Mouse (Mus musculus): ENCODE results near the gene Miox. TPM values are rescaled to one million over a fixed set of nuclear protein-coding genes. Genes with fewer than 3 reads are reported as not detected.

Gene Miox
- polyA plus RNA-seq, 1 experiment: 0.24 TPM

- no peak for DNase-seq
- no peak for TF ChIP-seq CTCF (IDR thresholded peaks at IDR 0.05; ENCODE audit: insufficient read depth, low read length)
- no peak for TF ChIP-seq POLR2A (IDR thresholded peaks at IDR 0.05; ENCODE audit: borderline replicate concordance, extremely low read depth, low read depth, low read length)
- Histone ChIP-seq H3K4me3 (replicated peaks; ENCODE audit: extremely low read depth, low read depth, low read length) (no peak overlapping the region), H3K4me1 (ENCODE audit: control insufficient read depth, insufficient read depth, low read length) (no peaks in the 10 kb centered on the region)
- WGBS: 75% methylated on average over 8 of the region's 8 CpGs
Measured at GRCm38 (mm10) chr15:89295580-89296165, 38.5 kb upstream of the Miox start.

- H3K4me1 ChIP-seq (ENCODE audit: control insufficient read depth, insufficient read depth, low read length): no peaks in the 10 kb centered on the region
- 23% methylated on average over 1 of the region's 1 CpGs for WGBS
- TF ChIP-seq POLR2A (IDR thresholded peaks at IDR 0.05; ENCODE audit: borderline replicate concordance, extremely low read depth, low read depth, low read length): no peak
- TF ChIP-seq CTCF (IDR thresholded peaks at IDR 0.05; ENCODE audit: insufficient read depth, low read length): no peak
- H3K4me3 ChIP-seq (replicated peaks; ENCODE audit: extremely low read depth, low read depth, low read length): no peak overlapping the region
- DNase-seq: no peak
Measured at GRCm38 (mm10) chr15:89296465-89296864, 37.7 kb upstream of the Miox start.

GRCm38 (mm10) chr15:89297695-89298094 lies 36.5 kb upstream of the Miox start:
- TF ChIP-seq CTCF (IDR thresholded peaks at IDR 0.05; ENCODE audit: insufficient read depth, low read length) (no peak), POLR2A (IDR thresholded peaks at IDR 0.05; ENCODE audit: borderline replicate concordance, extremely low read depth, low read depth, low read length) (no peak)
- no peak for DNase-seq
- Histone ChIP-seq H3K4me3 (replicated peaks; ENCODE audit: extremely low read depth, low read depth, low read length) (no peak overlapping the region), H3K4me1 (ENCODE audit: control insufficient read depth, insufficient read depth, low read length) (no peaks in the 10 kb centered on the region)
- 96% methylated on average over 2 of the region's 2 CpGs for WGBS

- H3K4me3 ChIP-seq (replicated peaks; ENCODE audit: extremely low read depth, low read depth, low read length): no peak overlapping the region
- 89% methylated on average over 13 of the region's 13 CpGs for WGBS
- no peak for DNase-seq
- H3K4me1 ChIP-seq (ENCODE audit: control insufficient read depth, insufficient read depth, low read length): no peaks in the 10 kb centered on the region
- TF ChIP-seq CTCF (IDR thresholded peaks at IDR 0.05; ENCODE audit: insufficient read depth, low read length) (no peak), POLR2A (IDR thresholded peaks at IDR 0.05; ENCODE audit: borderline replicate concordance, extremely low read depth, low read depth, low read length) (no peak)
Measured at GRCm38 (mm10) chr15:89300180-89300579, 34.0 kb upstream of the Miox start.

GRCm38 (mm10) chr15:89300600-89300999 lies 33.6 kb upstream of the Miox start:
- H3K4me3 ChIP-seq (replicated peaks; ENCODE audit: extremely low read depth, low read depth, low read length): no peak overlapping the region
- no peak for DNase-seq
- no peak for TF ChIP-seq POLR2A (IDR thresholded peaks at IDR 0.05; ENCODE audit: borderline replicate concordance, extremely low read depth, low read depth, low read length)
- no peak for TF ChIP-seq CTCF (IDR thresholded peaks at IDR 0.05; ENCODE audit: insufficient read depth, low read length)
- WGBS: 90% methylated on average over 8 of the region's 8 CpGs
- no peaks in the 10 kb centered on the region for H3K4me1 ChIP-seq (ENCODE audit: control insufficient read depth, insufficient read depth, low read length)

- Histone ChIP-seq H3K4me3 (replicated peaks; ENCODE audit: extremely low read depth, low read depth, low read length) (no peak overlapping the region), H3K4me1 (ENCODE audit: control insufficient read depth, insufficient read depth, low read length) (peaks cover 4% of the 10 kb centered on the region; the same call in 1 of the 2 replicates)
- TF ChIP-seq POLR2A (IDR thresholded peaks at IDR 0.05; ENCODE audit: borderline replicate concordance, extremely low read depth, low read depth, low read length) (no peak), CTCF (IDR thresholded peaks at IDR 0.05; ENCODE audit: insufficient read depth, low read length) (no peak)
- no peak for DNase-seq
- WGBS: 72% methylated on average over 1 of the region's 1 CpGs
Measured at GRCm38 (mm10) chr15:89305966-89306365, 28.2 kb upstream of the Miox start.

GRCm38 (mm10) chr15:89307461-89307860 lies 26.7 kb upstream of the Miox start:
- DNase-seq: no peak
- TF ChIP-seq POLR2A (IDR thresholded peaks at IDR 0.05; ENCODE audit: borderline replicate concordance, extremely low read depth, low read depth, low read length): no peak
- TF ChIP-seq CTCF (IDR thresholded peaks at IDR 0.05; ENCODE audit: insufficient read depth, low read length): no peak
- no peak overlapping the region for H3K4me3 ChIP-seq (replicated peaks; ENCODE audit: extremely low read depth, low read depth, low read length)
- 85% methylated on average over 13 of the region's 13 CpGs for WGBS
- peaks cover 9% of the 10 kb centered on the region; the same call in 1 of the 2 replicates for H3K4me1 ChIP-seq (ENCODE audit: control insufficient read depth, insufficient read depth, low read length)

- Histone ChIP-seq H3K4me3 (replicated peaks; ENCODE audit: extremely low read depth, low read depth, low read length) (no peak overlapping the region), H3K4me1 (ENCODE audit: control insufficient read depth, insufficient read depth, low read length) (peaks cover 17% of the 10 kb centered on the region)
- WGBS: 80% methylated on average over 7 of the region's 7 CpGs
- TF ChIP-seq CTCF (IDR thresholded peaks at IDR 0.05; ENCODE audit: insufficient read depth, low read length): no peak
- no peak for TF ChIP-seq POLR2A (IDR thresholded peaks at IDR 0.05; ENCODE audit: borderline replicate concordance, extremely low read depth, low read depth, low read length)
- DNase-seq: no peak
Measured at GRCm38 (mm10) chr15:89308406-89309139, 25.6 kb upstream of the Miox start.

- TF ChIP-seq CTCF (IDR thresholded peaks at IDR 0.05; ENCODE audit: insufficient read depth, low read length) (no peak), POLR2A (IDR thresholded peaks at IDR 0.05; ENCODE audit: borderline replicate concordance, extremely low read depth, low read depth, low read length) (no peak)
- Histone ChIP-seq H3K4me1 (ENCODE audit: control insufficient read depth, insufficient read depth, low read length) (peaks cover 24% of the 10 kb centered on the region), H3K4me3 (replicated peaks; ENCODE audit: extremely low read depth, low read depth, low read length) (no peak overlapping the region)
- 17% methylated on average over 6 of the region's 6 CpGs for WGBS
- DNase-seq: no peak
Measured at GRCm38 (mm10) chr15:89309962-89310498, 24.2 kb upstream of the Miox start.

Measured in lung, adult 2 months (tissue).